Mouse (Mus musculus) forebrain, postnatal 0 days (tissue): ENCODE results near the gene Mymk. TPM values are rescaled to one million over a fixed set of nuclear protein-coding genes. Genes with fewer than 3 reads are reported as not detected.
A peak's percentile ranks its signal among the peaks of the same experiment; 100 is the strongest.

ENCODE experiments used
- ATAC-seq: fragments of 200-750 bp; cut with Nextera tagmentation; 2 replicates; pipeline ENCODE4 v1.8.0; 2017; ENCODE audit warnings: mild to moderate bottlenecking, moderate library complexity
- DNase-seq: peaks from one replicate; pipeline ENCODE4 v3.0.0-alpha.2; 2015
- H3K27ac ChIP-seq: fragments of 300-500 bp; sonication (generic); 2 replicates; pipeline ENCODE4 v1.5.1; 2014; ENCODE audit warnings: low read depth, mild to moderate bottlenecking, antibody characterized with exemption, low read length, moderate library complexity, mixed read lengths
- H3K27me3 ChIP-seq: fragments of 300-500 bp; sonication (generic); 2 replicates; pipeline ENCODE4 v1.6.1; 2014; ENCODE audit warnings: mild to moderate bottlenecking, low read length, mixed read lengths; ENCODE audit not compliant: insufficient read depth
- H3K36me3 ChIP-seq: fragments of 300-500 bp; sonication (generic); 2 replicates; pipeline ENCODE4 v1.6.1; 2014; ENCODE audit warnings: mild to moderate bottlenecking, moderate library complexity; ENCODE audit not compliant: insufficient read depth
- H3K4me1 ChIP-seq: fragments of 300-500 bp; sonication (generic); 2 replicates; pipeline ENCODE4 v1.6.1; 2014; ENCODE audit warnings: antibody characterized with exemption; ENCODE audit not compliant: insufficient read depth
- H3K4me2 ChIP-seq: fragments of 300-500 bp; sonication (generic); 2 replicates; pipeline ENCODE4 v1.6.1; 2014; ENCODE audit warnings: low read depth, mild to moderate bottlenecking, moderate library complexity
- H3K4me3 ChIP-seq: fragments of 300-500 bp; sonication (generic); 2 replicates; pipeline ENCODE4 v1.5.1; 2014; ENCODE audit warnings: low read depth, low read length, mixed read lengths
- H3K9ac ChIP-seq: fragments of 300-500 bp; sonication (generic); 2 replicates; pipeline ENCODE4 v1.6.1; 2014; ENCODE audit warnings: mild to moderate bottlenecking
- H3K9me3 ChIP-seq: fragments of 300-500 bp; sonication (generic); 2 replicates; pipeline ENCODE4 v1.6.1; 2016; ENCODE audit warnings: low read length
- CTCF ChIP-seq: sonication (generic); IDR thresholded peaks from 2 replicates; pipeline ENCODE4 v1.5.1; 2016; ENCODE audit warnings: antibody characterized with exemption, control low read depth, low read depth
- WGBS: fragments of 180-500 bp; shearing (Covaris S2); extraction: QIAGEN DNeasy Blood & Tissue Kit; methylation state at CpG from one replicate; pipeline ENCODE4 v1.1.7; 2014; 5-methylcytosine and 5-hydroxymethylcytosine counted together
- polyA plus RNA-seq: library from polyadenylated mRNA; unstranded; fragments of >200 nt; fragmentation: Nextera tagmentation; extraction: Ambion mirVana; gene quantifications from 2 replicates; pipeline ENCODE4 v1.2.1, GENCODE M21; 2015
- total RNA-seq: library from RNA; depleted of rRNA; stranded (reverse); fragments of >200 nt; gene quantifications from 2 replicates; pipeline ENCODE4 v1.2.3, GENCODE M21; 2014; rRNA removed

Gene Mymk
- total RNA-seq (not detected in 2 replicates), polyA plus RNA-seq (0.12 and 0.15 TPM in 2 replicates)

DNA sequence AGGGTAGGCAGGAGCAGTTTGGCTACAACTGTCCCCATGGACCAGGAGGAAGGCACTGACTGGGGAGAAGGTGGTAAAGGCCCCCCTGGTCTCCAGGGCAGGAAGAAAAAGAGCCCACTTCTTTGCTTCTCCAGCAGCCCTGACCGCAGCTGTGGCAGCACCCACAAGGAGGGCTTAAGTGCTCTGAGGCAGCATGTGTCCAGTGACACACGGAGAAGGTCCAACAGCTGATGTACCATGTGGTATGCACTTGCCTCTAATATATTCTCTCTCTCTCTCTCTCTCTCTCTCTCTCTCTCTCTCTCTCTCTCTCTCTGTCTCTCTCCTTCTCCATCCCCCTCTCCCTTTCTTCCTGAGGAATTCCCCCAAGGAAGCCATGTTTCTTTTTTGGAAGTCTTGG, at the start of gene Mymk:
TSS of gene Mymk (minus strand) at position 202 of the 400 bp plus-strand sequence.
- H3K27ac ChIP-seq: peak within 1 kb of the TSS; percentile 50; the same call in 1 of the 2 replicates
- H3K4me3 ChIP-seq: no peak within 1 kb of the TSS
- no peaks in the 10 kb centered on the region for H3K9me3 ChIP-seq
- ATAC-seq (no peak), DNase-seq (no peak)
- no peaks in the 10 kb centered on the region for H3K36me3 ChIP-seq
- no peaks in the 10 kb centered on the region for H3K27me3 ChIP-seq
- no peak within 1 kb of the TSS for H3K9ac ChIP-seq
- 87% methylated on average over 2 of the region's 2 CpGs for WGBS
- no peaks in the 10 kb centered on the region; the same call in 1 of the 2 replicates for H3K4me1 ChIP-seq
- TF ChIP-seq CTCF: no peak
- H3K4me2 ChIP-seq: no peak within 1 kb of the TSS

DNA sequence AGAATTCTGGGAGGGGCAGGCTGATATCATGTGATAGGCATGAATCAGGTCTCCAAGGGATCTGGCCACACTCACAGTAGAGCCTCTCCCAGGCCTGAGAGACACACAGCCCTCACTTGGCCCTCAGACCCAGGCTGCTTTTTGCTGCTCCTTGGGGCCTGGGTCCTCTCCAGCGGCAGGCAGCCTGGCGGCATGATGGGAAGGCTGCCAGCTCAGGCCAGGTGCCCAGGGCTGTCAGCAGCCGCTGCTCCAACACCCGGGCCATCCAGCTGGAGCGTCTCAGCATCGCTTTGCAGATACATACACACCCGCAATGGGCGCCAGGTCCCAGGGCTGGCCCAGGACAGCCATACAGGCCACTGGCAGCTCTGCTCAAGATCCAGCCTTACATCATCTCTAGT, 48.3 kb upstream of the Mymk start:
- H3K9me3 ChIP-seq: no peaks in the 10 kb centered on the region
- no peak for TF ChIP-seq CTCF
- no peak overlapping the region for H3K27ac ChIP-seq
- no peak overlapping the region for H3K4me2 ChIP-seq
- H3K27me3 ChIP-seq: no peaks in the 10 kb centered on the region
- no peak overlapping the region for H3K4me3 ChIP-seq
- 40% methylated on average over 8 of the region's 8 CpGs for WGBS
- H3K36me3 ChIP-seq: no peaks in the 10 kb centered on the region
- ATAC-seq (peak; percentile 32; the same call in 1 of the 2 replicates), DNase-seq (peak; percentile 43)
- no peak overlapping the region for H3K9ac ChIP-seq
- H3K4me1 ChIP-seq: peaks cover 6% of the 10 kb centered on the region; the same call in 1 of the 2 replicates

DNA sequence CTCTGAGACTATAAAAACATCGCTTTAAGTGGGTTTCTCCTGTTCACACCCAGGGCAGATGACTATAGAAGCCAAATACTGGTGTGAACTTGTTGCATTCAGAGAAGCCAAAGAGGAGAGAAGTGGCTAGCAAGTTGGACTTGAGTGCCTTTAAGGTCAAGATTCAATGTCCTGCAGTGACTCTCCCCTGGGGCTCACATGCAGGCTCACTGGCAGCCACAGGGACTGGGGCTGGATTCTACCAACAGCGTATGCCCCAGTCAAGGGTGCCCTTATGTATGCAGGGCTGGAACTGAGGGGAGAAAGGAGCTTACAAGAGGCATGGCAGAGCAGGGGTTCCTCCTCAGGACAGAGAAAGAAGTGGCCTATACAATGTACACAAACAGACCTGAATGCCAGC, 47.8 kb upstream of the Mymk start:
- 84% methylated on average over 2 of the region's 2 CpGs for WGBS

DNA sequence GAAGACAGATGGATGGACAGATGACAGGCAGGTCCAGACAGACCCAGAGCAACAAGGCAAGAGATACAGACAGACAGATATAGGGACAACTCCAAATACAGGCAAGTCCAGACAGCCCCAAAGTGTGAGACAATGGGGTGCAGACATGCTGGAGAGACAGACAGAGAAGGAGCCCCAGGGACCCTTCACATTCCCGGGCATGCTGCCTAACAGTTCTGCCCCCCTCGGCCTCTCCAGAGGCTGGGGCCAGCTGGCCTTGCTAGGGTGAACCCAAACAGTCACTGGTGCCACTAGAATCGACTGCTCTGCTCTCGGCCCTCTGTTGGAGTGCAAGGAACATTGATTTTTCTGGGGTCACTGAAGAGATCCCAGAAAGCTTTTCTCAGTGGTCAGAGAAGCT, 46.5 kb upstream of the Mymk start:
- H3K36me3 ChIP-seq: no peaks in the 10 kb centered on the region
- peaks cover 6% of the 10 kb centered on the region; the same call in 1 of the 2 replicates for H3K4me1 ChIP-seq
- H3K27me3 ChIP-seq: no peaks in the 10 kb centered on the region
- ATAC-seq: no peak
- no peak for DNase-seq
- no peak overlapping the region for H3K4me2 ChIP-seq
- TF ChIP-seq CTCF: no peak
- no peaks in the 10 kb centered on the region for H3K9me3 ChIP-seq
- H3K27ac ChIP-seq: no peak overlapping the region
- H3K4me3 ChIP-seq: no peak overlapping the region
- WGBS: 66% methylated on average over 4 of the region's 4 CpGs
- no peak overlapping the region for H3K9ac ChIP-seq

More for the DNA sequence above, 47.8 kb upstream of the Mymk start:
- DNase-seq (no peak), ATAC-seq (no peak)
- Histone ChIP-seq H3K9me3 (no peaks in the 10 kb centered on the region), H3K36me3 (no peaks in the 10 kb centered on the region), H3K27me3 (no peaks in the 10 kb centered on the region), H3K9ac (no peak overlapping the region), H3K4me2 (no peak overlapping the region), H3K4me3 (no peak overlapping the region), H3K27ac (no peak overlapping the region), H3K4me1 (peaks cover 6% of the 10 kb centered on the region; the same call in 1 of the 2 replicates)
- no peak for TF ChIP-seq CTCF

DNA sequence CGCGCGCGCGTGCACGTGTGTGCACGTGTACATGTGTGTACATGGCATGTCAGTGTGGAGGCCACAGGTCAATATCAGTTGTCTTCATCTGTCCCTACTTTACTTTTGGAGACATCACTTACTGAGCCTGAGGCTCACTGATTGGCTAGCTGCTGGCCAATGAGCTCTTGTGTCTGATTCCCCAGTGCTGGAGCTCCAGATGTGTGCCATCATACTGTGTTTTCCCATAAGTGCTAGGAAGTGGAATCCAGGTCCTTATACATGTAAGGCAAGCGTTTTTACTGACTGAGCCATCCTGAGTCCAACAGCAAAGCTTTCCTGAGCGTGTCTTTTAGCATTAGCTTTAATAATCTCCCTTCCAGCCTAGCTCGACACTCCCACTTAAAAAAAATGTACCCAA, 42.2 kb upstream of the Mymk start:
- Histone ChIP-seq H3K27me3 (no peaks in the 10 kb centered on the region), H3K4me1 (no peaks in the 10 kb centered on the region), H3K27ac (no peak overlapping the region), H3K36me3 (no peaks in the 10 kb centered on the region), H3K4me3 (no peak overlapping the region), H3K9ac (no peak overlapping the region), H3K9me3 (no peaks in the 10 kb centered on the region), H3K4me2 (no peak overlapping the region)
- TF ChIP-seq CTCF: no peak
- DNase-seq (no peak), ATAC-seq (no peak)
- 85% methylated on average over 10 of the region's 10 CpGs for WGBS

DNA sequence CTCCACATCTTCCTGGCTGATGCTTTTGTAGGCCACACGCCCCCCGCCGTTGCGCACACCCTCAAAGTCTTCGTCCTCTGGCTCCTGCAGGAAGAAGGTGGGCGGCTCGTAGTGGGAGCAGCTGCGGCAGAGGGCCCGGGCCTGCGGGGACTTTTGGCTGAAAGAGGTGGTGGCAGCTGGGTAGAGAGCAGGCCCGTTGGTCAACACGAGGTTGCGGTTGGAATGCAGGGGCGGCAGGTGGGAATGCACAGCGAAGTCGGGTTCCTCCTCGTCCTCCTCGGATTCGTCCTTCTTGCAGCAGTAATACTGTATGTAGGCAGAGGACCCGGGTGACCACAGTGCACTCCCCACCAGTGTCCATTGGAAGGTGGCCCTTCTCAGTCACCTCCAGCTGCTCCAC, 40.6 kb upstream of the Mymk start:
- Histone ChIP-seq H3K9me3 (no peaks in the 10 kb centered on the region), H3K4me2 (no peak overlapping the region), H3K36me3 (no peaks in the 10 kb centered on the region), H3K4me1 (no peaks in the 10 kb centered on the region), H3K4me3 (no peak overlapping the region), H3K27ac (no peak overlapping the region), H3K9ac (no peak overlapping the region), H3K27me3 (no peaks in the 10 kb centered on the region)
- WGBS: 75% methylated on average over 20 of the region's 20 CpGs
- DNase-seq (no peak), ATAC-seq (no peak)
- no peak for TF ChIP-seq CTCF

DNA sequence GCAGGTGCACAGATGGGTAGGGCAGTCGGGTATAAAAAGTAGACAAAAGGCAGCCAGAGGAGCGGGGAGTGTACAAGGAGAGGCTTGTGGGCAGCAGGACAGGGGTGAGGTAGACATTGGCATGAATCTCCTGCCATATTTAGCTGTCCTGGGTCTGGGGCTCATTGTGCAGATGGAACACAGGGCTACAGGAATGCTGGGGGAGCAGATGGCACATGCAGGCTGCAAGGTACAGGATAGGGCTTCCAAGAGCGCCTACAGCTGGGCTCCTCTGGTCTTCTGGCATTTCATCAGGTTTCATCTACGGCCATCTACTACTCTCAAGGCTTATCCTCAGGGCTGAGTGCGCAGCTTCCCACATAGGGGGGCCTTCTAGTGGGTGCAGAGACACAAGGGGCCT, 37.1 kb upstream of the Mymk start:
- H3K4me1 ChIP-seq: peaks cover 2% of the 10 kb centered on the region
- H3K4me2 ChIP-seq: no peak overlapping the region
- no peak overlapping the region for H3K4me3 ChIP-seq
- H3K27ac ChIP-seq: no peak overlapping the region
- TF ChIP-seq CTCF: peak; percentile 6; the same call in 1 of the 2 replicates
- ATAC-seq (no peak), DNase-seq (no peak)
- H3K9me3 ChIP-seq: no peaks in the 10 kb centered on the region
- 68% methylated on average over 5 of the region's 5 CpGs for WGBS
- H3K27me3 ChIP-seq: no peaks in the 10 kb centered on the region
- no peak overlapping the region for H3K9ac ChIP-seq
- no peaks in the 10 kb centered on the region for H3K36me3 ChIP-seq
